Mouse (Mus musculus) bone marrow, adult 2 months (tissue): ENCODE measurements around the gene Ifnab.

Source experiments
- CTCF ChIP-seq: fragments of 200-500 bp; IDR thresholded peaks from 2 replicates; pipeline ENCODE4 v1.5.1; 2011; ENCODE audit warnings: low read length, control low read depth; ENCODE audit not compliant: control insufficient read depth, insufficient read depth
- POLR2A ChIP-seq: fragments of 200-500 bp; IDR thresholded peaks from 2 replicates; pipeline ENCODE4 v1.6.1; 2011; ENCODE audit warnings: low read depth, mild to moderate bottlenecking, control low read depth, low read length, borderline replicate concordance; ENCODE audit not compliant: control insufficient read depth

DNA sequence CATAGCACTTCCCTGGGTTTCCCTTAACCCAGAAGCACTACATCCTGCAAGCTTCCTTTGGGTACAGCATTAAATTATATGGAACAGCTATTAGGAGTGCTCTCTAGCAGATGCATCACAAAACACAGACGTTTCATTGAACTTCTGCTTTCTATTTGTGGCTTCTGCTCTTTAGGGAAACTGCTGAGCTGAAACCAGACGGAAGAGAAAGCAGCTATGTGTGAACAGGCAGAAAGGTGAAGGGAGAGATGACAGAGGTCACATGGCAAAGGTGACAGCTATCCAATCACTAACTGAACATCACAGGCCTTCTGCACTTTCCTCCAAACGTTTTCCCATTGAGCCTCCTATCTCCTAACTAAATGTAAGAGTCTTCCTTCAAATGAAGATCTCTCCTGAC is 14.8 kb upstream of the Ifnab start:
- TF ChIP-seq CTCF: no peak
- TF ChIP-seq POLR2A: no peak
